In genomic region chr15:94342365-94342764, GRCm38 (mm10) we compare ENCODE assay signal across 9 mouse cellular contexts.
DNase-seq lines count a peak whose midpoint lies in the region; ATAC-seq and TF ChIP-seq lines count a peak whose summit lies in the region.
"Had no signal": no experiment of that assay in that cellular context is flagged by ENCODE, and none has a peak within 500 bp of the region (broad histone marks: within the 10 kb centered on the region; RNA-seq: fewer than 3 reads in every experiment).

No protein-coding gene starts in this region.

- no peak overlapping the region for H3K4me3 ChIP-seq in forebrain, embryonic 10.5 days
- no peak overlapping the region for H3K4me3 ChIP-seq in forebrain, embryonic 15.5 days
- no peak overlapping the region for H3K4me3 ChIP-seq in stomach, postnatal 0 days (ENCODE audit: low read depth, low read length)
- H3K4me3 ChIP-seq: megakaryocyte, embryonic 14.5 days had no signal

- no peak overlapping the region for H3K27ac ChIP-seq in forebrain, embryonic 10.5 days
- H3K27ac ChIP-seq in forebrain, embryonic 15.5 days (replicated peaks): no peak overlapping the region
- no peak overlapping the region for H3K27ac ChIP-seq in stomach, postnatal 0 days (replicated peaks)

- CTCF ChIA-PET in Patski (lab: Charles Lee): interaction anchor here (0.7 to 3.9 kb wide), 9 partner anchors 9 to 178 kb away, joined by 3 to 30 read pairs (median 3); no protein-coding TSS in a partner anchor

- no peak for ATAC-seq in forebrain, embryonic 15.5 days (replicated peaks)
- ATAC-seq in Patski: no peak
- ATAC-seq in granulocyte monocyte progenitor cell, adult 5-6 weeks (replicated peaks; ENCODE audit: poor library complexity, severe bottlenecking): peak; percentile 58; the same call in 1 of the 2 replicates
- peak; percentile 76 for ATAC-seq in megakaryocyte-erythroid progenitor cell, adult 5-6 weeks (replicated peaks; ENCODE audit: low FRiP score, low TSS enrichment, poor library complexity, severe bottlenecking)
- ATAC-seq in stomach, postnatal 0 days (ENCODE audit: low FRiP score, low TSS enrichment): no peak

- H3K9ac ChIP-seq in forebrain, embryonic 15.5 days (replicated peaks): no peak overlapping the region
- no peak overlapping the region for H3K9ac ChIP-seq in stomach, postnatal 0 days (ENCODE audit: low read length)

- POLR2A ChIA-PET in Patski (lab: Charles Lee): no interaction called here

- no peak for TF ChIP-seq EP300 in stomach, postnatal 0 days (optimal IDR thresholded peaks at IDR 0.05)

- H3K9me3 ChIP-seq in forebrain, embryonic 10.5 days: peaks cover 4% of the 10 kb centered on the region; the same call in 1 of the 2 replicates
- no peaks in the 10 kb centered on the region for H3K9me3 ChIP-seq in forebrain, embryonic 15.5 days
- H3K9me3 ChIP-seq in stomach, postnatal 0 days (ENCODE audit: control insufficient read depth, low read length): no peaks in the 10 kb centered on the region

- no peaks in the 10 kb centered on the region for H3K27me3 ChIP-seq in forebrain, embryonic 10.5 days (ENCODE audit: poor library complexity, severe bottlenecking)
- no peaks in the 10 kb centered on the region for H3K27me3 ChIP-seq in forebrain, embryonic 15.5 days
- H3K27me3 ChIP-seq in Patski: peaks cover 9% of the 10 kb centered on the region
- no peaks in the 10 kb centered on the region for H3K27me3 ChIP-seq in stomach, postnatal 0 days (ENCODE audit: control insufficient read depth, insufficient read depth, low read length)

- H3K4me2 ChIP-seq in forebrain, embryonic 15.5 days (replicated peaks): no peak overlapping the region
- no peak overlapping the region for H3K4me2 ChIP-seq in stomach, postnatal 0 days (replicated peaks; ENCODE audit: low read depth)

- DNase-seq in forebrain, embryonic 10.5 days (ENCODE audit: extremely low spot score, low spot score): peak; percentile 55
- DNase-seq in Patski (ENCODE audit: low read depth, low spot score): peak; percentile 12
- DNase-seq in cerebellum, postnatal 36 days: peak; percentile 63 to 64
- peak; percentile 52 to 72 for DNase-seq in layer of hippocampus, postnatal 14 days (ENCODE audit: low spot score in 2 of 2)
- peak; percentile 67 for DNase-seq in stomach, postnatal 0 days (ENCODE audit: low spot score)

- H3K4me1 ChIP-seq in forebrain, embryonic 10.5 days: no peaks in the 10 kb centered on the region
- no peaks in the 10 kb centered on the region for H3K4me1 ChIP-seq in forebrain, embryonic 15.5 days
- H3K4me1 ChIP-seq in stomach, postnatal 0 days (replicated peaks; ENCODE audit: control insufficient read depth, insufficient read depth): no peaks in the 10 kb centered on the region
- H3K4me1 ChIP-seq: megakaryocyte, embryonic 14.5 days had no signal

- 68% methylated on average over 10 of the region's 10 CpGs for WGBS in forebrain, embryonic 10.5 days
- WGBS in forebrain, embryonic 15.5 days: 57% methylated on average over 10 of the region's 10 CpGs
- WGBS in stomach, postnatal 0 days: 57% methylated on average over 10 of the region's 10 CpGs

- H3K36me3 ChIP-seq in forebrain, embryonic 10.5 days (replicated peaks): peaks cover 75% of the 10 kb centered on the region
- no peaks in the 10 kb centered on the region for H3K36me3 ChIP-seq in forebrain, embryonic 15.5 days
- H3K36me3 ChIP-seq in stomach, postnatal 0 days (ENCODE audit: control insufficient read depth, insufficient read depth, low read length): no peaks in the 10 kb centered on the region

- TF ChIP-seq CTCF in Patski (IDR thresholded peaks at IDR 0.05): peak; percentile 78
- TF ChIP-seq CTCF in stomach, postnatal 0 days (IDR thresholded peaks at IDR 0.05; ENCODE audit: low read depth): peak; percentile 82

- in situ Hi-C loops in Patski (cut with MboI; ENCODE audit: low pct_unique_long_range_greater_than_20kb): no loop called here

Comparison
In these comparisons a context has a peak if more than half of its experiments do, and no peak if none do; other contexts are left out.
1. DNase-seq: peak in every context shown above with its lines; median percentile 67 in stomach, postnatal 0 days; 64 in cerebellum, postnatal 36 days; 62 in layer of hippocampus, postnatal 14 days; 55 in forebrain, embryonic 10.5 days; 12 in Patski.
2. ATAC-seq: peak in granulocyte monocyte progenitor cell, adult 5-6 weeks (single experiment) and megakaryocyte-erythroid progenitor cell, adult 5-6 weeks (single experiment); none in forebrain, embryonic 15.5 days (single experiment), Patski (single experiment) and stomach, postnatal 0 days (single experiment).